Mouse (Mus musculus): ENCODE measurements around the gene Hist1h1e.
"Not testable (repeated sequence)": the region's sequence is repeated elsewhere in the genome, so short reads cannot be mapped to it uniquely, and the experiment has no call there.

Hist1h1e gene

GRCm38 (mm10) chr13:23591886-23592285 lies 30.5 kb downstream of the Hist1h1e start:
- DNase-seq (ENCODE audit: low spot score), result not testable (repeated sequence)

DNA sequence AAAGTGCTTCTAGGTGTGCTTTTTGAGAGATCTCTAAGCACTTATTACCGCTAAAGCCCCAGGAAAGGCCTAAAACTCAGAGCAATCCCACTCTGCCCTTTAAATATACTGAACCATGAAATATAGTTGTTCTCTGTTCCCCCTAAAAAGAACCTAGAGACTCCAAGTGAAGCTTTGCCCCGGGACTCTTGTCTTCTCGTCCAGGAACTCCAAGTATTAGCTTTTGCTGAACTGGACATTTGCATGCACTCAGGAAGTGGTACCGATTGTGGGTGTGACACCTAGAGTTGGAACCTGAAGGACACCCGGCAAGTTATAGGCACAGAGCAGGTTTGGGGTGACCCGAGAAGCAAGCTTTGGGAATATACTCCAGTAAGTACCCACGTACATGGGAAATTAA lies 31.2 kb downstream of the Hist1h1e start:
- DNase-seq (ENCODE audit: low spot score), result no peak

DNA sequence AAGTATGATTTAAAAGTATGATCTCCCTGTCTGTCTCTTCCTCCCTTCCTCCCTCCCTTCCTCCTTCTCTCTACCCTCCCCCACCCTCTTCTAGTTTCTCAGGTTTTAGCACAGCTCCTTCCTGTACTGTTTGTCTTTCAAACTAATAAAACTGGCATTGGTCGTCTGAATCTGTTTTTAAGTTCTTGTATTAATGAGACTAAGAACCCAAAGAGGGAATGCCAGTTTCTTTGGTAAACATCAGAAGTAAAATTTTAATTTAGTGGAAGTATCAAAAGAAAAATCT lies 35.5 kb downstream of the Hist1h1e start:
- no peak for DNase-seq (ENCODE audit: low spot score)

GRCm38 (mm10) chr13:23586099-23586939 lies 36.0 kb downstream of the Hist1h1e start:
- no peak for DNase-seq (ENCODE audit: low spot score)

GRCm38 (mm10) chr13:23585442-23586098 lies 36.8 kb downstream of the Hist1h1e start:
- DNase-seq (ENCODE audit: low spot score), result peak; percentile 51

- DNase-seq (ENCODE audit: low spot score), result peak; percentile 58
Observed at GRCm38 (mm10) chr13:23585029-23585441, 37.3 kb downstream of the Hist1h1e start.

DNA sequence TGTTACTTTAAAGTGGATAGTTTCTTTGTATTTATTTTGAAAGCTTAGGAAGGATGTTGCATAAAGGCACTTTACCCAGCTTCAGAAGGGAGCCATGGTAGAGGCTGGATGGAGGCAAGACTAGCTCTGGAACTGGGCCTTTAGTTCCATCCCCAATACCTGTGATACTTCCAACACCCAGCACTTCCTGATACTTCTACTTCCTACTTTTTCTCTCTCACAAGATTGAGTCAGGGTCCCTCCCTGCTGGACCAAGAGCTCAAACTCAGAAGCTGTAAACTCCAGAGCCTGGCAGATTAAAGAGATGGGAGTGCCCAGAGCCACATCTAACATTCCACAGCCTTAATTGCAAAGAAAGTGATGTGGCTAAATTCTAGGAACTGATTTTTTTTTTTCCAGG lies 38.0 kb downstream of the Hist1h1e start:
- DNase-seq (ENCODE audit: low spot score), result no peak

DNA sequence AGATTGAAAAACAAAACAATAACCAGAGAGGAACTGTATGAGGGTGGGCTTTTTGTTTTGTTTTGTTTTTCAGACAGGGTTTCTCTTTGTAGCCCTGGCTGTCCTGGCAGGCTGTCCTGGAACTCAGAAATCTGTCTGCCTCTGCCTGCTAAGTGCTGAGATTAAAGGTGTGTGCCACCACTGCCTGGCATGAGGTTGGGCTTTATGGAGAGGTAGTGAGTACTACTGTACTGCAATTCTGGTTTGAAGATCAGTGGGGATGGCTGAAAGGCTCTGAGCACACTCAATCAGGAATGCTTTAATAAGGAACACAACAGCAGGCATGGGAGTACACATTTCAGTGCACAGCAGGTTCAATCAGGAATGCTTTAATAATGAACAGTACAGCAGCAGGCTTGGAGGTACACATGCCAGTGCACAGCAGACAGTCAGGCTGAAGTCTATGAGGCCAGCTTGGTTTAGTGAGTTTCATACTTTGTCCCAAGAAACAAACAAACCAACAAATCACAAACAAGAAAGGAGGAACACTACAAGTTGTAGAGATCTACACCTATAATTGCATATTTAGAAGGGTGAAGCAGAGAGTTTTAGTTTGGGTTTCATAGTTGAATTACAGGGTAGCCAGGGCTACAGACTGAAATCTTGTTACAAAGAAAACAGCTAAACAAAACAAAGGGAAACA lies 38.8 kb downstream of the Hist1h1e start:
- DNase-seq (ENCODE audit: low spot score), result no peak

- DNase-seq (ENCODE audit: low spot score), result no peak
Observed at GRCm38 (mm10) chr13:23582219-23583056, 39.9 kb downstream of the Hist1h1e start.

DNA sequence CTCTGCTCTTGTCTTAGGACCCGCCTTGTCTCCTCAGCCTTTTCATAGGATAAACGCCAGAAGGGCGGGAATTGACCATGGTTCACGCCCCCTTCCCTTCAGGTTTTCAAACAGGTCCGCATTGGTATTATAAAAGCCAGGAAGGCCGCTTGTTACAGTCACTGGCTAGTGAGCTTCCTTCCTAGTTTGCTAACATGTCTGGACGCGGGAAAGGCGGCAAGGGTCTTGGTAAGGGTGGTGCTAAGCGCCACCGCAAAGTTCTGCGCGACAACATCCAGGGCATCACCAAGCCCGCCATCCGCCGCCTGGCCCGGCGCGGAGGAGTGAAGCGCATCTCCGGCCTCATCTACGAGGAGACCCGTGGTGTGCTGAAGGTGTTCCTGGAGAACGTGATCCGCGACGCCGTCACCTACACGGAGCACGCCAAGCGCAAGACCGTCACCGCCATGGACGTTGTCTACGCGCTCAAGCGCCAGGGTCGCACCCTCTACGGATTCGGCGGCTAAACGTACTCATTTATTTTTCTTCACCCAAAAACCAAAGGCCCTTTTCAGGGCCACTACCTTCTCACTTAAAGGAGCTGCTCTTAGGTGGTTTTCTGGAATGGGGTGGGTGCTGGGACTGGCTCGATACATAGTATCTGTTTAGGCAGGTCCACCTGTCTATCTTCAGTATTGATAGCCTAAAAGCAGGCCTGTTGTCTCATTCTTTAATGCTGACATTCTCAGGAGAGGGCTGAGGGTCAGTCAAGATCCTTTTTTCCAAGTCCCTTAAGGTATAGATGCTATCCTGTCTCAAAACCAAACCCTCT lies 40.7 kb downstream of the Hist1h1e start, which contains the start of gene Hist1h4d:
Hist1h4d (plus strand) TSS at position 191 of the 811 bp plus-strand sequence.
- DNase-seq (ENCODE audit: low spot score), result peak; percentile 99

DNA sequence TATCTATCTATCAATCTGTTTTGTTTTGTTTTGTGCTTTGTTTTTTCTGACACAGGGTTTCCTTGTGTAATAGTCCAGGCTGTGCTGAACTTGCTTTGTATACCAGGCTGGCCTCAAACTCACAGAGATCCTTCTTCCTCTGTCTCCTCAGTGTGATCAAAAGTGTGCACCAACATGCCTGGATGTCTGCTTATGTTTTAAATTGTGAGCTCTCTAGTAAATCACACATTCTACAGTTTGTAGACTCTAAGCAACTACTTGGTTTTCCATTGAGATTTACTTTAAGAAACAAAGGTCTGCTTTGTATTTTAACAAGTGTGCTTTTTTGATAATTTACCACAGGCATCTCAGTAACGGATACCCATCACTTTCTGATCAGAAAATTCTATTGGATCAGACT lies 44.5 kb downstream of the Hist1h1e start:
- DNase-seq (ENCODE audit: low spot score), result no peak

DNA sequence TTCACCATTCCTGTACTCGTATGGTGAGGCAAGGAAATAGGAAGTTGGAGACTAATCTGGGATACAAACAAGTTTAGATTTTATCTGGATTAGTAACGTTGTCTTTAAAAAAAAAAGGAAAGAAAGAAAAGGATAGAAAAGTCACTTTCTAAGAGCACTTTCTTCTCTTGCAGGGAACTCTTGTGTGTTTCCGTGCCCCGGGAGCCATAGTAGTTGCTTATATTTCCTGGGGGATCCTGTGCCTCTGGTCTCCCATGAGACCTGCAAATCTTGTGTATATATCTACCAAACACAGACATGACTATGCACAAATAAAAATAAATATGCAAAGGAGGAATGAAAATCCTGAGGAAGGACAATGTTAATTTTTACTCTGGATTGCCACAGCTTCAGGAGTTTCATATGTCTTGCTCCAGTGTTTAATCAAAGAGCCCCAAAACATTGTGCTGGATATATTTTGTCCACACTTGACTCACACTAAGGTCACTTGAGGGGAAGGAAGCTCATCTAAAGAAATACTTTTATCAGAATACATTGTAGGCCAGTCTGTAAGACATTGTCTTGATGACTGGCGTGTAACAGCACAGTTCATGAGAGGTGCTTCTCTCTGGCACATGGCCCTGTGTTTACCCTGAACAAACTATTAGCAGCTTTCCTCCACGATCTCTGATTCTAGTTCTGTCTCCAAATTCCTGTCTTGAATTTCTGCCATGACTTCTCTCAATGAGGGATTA lies 45.3 kb downstream of the Hist1h1e start:
- DNase-seq (ENCODE audit: low spot score), result no peak

- DNase-seq (ENCODE audit: low spot score), result no peak
Observed at GRCm38 (mm10) chr13:23576351-23576881, 45.9 kb downstream of the Hist1h1e start.

- DNase-seq (ENCODE audit: low spot score), result not testable (repeated sequence)
Observed at GRCm38 (mm10) chr13:23575864-23576313, 46.5 kb downstream of the Hist1h1e start.

DNA sequence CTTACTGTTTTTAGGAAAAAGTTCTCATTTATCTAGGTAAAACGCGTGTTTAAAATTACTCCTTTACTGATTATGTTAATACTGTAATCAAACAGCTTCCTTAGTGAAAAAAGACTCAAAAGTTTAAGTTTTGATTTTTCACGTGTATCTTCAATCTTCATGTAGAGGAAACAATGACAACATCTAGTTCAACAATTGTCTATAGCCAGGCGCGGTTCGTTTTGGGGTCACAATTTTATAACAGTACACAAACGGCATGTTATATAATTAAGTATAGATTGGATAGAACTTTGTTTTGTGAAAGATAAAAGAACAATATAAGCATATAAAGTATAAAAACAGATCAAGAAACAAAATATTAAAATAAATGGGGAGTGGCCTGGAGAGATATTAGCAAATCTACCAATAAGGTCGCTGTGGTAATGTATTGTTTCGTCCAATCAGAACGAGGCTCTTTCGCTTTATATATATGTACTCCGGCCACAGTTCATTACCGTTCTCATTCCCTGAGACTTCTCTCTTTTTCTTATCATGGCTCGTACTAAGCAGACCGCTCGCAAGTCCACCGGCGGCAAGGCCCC lies 47.0 kb downstream of the Hist1h1e start, which contains the start of gene Hist1h3d:
Hist1h3d (plus strand) TSS at position 493 of the 581 bp plus-strand sequence.
- DNase-seq (ENCODE audit: low spot score), result no peak

- not testable (repeated sequence) for DNase-seq (ENCODE audit: low spot score)
Observed at GRCm38 (mm10) chr13:23574546-23575170, 47.7 kb downstream of the Hist1h1e start.

DNA sequence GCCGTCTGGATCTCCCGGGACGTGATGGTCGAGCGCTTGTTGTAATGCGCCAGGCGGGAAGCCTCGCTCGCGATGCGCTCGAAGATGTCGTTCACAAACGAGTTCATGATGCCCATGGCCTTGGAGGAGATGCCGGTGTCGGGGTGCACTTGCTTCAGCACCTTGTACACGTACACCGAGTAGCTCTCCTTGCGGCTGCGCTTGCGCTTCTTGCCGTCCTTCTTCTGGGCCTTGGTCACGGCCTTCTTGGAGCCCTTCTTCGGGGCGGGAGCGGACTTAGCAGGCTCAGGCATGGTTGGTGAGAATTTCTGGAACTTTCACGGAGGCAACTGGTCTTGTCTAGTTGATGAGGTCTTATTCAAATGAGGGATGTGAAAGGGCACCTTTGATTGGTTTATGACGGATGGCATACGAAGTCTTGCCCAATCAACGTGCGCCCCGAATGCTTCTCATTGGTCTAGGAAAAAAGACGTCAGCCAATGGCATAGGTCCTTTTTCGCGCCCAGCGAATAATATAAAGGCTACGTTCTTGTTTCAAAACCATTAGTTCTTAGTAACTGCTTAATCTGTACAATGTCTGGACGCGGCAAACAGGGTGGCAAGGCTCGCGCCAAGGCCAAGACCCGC lies 48.3 kb downstream of the Hist1h1e start, which contains the start of the genes Hist1h2bf and Hist1h2ad:
Hist1h2bf (minus strand) TSS at position 299 of the 627 bp plus-strand sequence.
Hist1h2ad (plus strand) TSS at position 484 of the 627 bp plus-strand sequence.
- peak; percentile 72 for DNase-seq (ENCODE audit: low spot score)
